Mouse (Mus musculus) brain, adult 2 months (tissue): ENCODE data around the gene Cgnl1.

Experiments
- DNase-seq: peaks from one replicate; pipeline ENCODE4 v3.0.0; 2011; ENCODE audit warnings: low read depth, low spot score

Gene Cgnl1

GRCm38 (mm10) chr9:71716995-71717394 is 54.4 kb downstream of the Cgnl1 start:
- DNase-seq = no peak

DNA sequence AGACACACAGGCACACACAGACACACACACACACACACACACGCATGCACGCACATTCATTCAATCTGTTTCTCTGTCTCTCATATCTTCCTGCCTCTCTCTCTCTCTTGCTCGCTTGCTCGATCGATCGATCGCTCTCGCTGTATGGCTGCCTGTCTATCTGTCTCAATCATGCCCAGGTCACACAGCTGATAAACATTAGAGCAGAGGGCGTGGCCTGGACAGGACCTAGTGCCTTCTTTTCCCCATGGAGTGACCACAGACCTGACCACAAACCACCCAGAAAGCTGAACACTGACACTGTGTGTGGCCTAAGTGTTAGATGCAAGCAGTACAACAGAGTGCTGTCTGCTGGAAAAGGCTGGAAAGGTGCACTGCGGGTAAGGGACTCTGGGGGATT is 60.6 kb downstream of the Cgnl1 start:
- DNase-seq = no peak

DNA sequence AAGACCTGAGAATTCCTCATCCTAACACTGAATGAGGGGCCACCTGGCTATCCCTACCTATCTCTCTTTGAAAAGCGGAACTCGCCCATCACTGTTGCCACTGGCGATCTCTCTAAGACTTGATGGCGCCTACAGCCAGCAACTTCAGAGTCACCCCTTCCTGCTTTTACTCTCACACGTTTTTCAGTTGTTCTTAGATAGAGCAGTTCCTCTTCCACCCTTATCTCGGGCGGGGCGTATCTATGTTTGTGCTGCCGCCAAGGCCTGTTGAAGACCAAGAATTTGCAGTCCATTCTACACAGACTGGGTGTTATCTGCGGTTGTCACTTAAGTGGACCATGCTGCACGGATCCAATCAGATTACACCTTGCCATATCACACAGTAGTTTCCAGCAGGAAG is 62.2 kb downstream of the Cgnl1 start:
- no peak for DNase-seq

DNA sequence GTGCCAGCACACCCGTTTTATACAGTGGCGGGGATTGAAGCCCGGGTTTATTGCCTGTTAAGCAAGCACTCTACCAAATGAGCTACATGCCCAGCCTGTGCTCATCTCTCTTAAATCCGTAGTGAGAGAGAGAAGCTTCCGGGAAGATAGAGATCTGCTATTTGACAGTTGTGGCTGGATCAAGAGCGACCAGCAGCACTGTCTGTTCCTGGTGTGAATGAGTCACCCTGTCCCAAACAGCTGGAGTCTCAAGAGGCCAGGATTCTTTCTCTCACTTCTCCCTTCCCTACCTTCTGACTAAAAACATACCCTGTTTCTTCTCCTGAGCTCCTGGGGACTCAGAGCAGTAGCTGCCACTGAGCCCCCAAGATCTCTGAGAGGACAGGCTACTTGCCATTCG is 63.4 kb downstream of the Cgnl1 start:
- DNase-seq = no peak

DNA sequence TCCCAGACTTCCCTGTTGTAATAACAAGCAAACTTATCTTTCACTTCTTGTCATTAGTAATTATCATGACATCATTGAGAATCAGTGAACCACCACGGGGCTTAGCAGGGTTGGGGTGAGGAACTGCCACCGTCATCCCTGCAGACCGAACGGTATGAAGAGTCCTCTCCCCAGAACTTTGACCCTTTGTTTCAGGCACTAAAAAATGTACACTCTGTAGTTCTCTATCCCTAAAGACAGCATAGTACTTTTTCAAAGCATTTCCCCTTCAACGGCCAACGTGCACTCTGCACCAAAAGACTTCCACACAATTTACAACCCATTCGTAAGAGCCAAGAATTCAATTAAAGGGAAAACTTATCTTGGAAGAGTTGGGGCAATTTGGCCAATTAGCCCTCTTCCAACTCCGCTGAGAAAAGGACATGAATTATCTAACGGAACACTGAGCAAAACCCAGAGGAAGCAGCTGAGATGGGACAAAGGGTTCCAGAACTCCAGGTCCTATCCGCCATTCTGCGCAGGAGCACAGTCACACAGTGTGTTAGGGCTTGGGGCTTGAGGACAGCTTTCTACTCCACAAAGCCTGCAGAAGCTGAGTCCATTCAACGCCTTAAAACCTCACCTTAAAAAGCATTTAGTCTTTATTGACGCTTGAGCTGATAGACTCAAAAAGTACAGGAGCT is 66.9 kb downstream of the Cgnl1 start:
- DNase-seq = no peak

GRCm38 (mm10) chr9:71699087-71699486 is 72.3 kb downstream of the Cgnl1 start:
- no peak for DNase-seq

GRCm38 (mm10) chr9:71698116-71698515 is 73.3 kb downstream of the Cgnl1 start:
- no peak for DNase-seq

GRCm38 (mm10) chr9:71697189-71697588 is 74.2 kb downstream of the Cgnl1 start:
- no peak for DNase-seq

GRCm38 (mm10) chr9:71696762-71697161 is 74.6 kb downstream of the Cgnl1 start:
- peak; percentile 89 for DNase-seq

DNA sequence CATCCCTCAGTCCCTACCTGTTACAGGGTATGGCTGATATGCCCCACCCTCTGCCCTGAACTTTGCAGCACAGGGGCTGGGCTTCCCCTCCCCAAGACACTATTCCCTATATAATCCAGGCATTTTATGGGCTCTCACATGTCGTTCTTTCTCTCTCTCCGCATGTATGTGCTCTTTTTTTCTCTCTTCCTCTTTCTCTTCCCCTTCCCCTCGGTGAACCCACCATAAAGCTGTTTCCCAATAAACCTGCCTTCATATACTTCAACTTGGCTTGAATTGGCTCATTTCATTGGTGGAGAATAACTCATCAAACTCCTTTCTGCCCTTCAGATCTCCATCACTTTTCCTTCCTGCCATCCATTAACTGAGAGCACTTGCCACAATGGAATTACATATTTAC is 76.3 kb downstream of the Cgnl1 start:
- DNase-seq = no peak

DNA sequence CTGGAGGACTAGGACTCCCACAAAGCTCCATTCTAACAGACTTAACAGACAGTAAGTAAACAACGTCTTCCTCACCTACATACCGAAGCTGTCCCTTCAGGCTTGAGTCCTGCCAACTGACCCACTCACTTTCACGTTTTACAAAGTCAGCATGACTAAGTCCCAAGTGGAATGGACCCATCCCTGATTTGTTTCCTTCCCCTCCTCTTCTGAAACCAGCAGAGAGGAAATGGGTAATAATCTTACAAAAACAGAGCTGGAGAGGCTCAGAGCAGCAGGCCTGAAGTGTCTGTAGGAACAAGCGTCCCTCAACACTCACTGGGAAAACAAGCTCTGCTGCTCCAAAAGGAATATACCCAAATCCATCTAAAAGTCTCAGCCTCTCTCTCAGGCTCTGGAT is 77.2 kb downstream of the Cgnl1 start:
- no peak for DNase-seq

DNA sequence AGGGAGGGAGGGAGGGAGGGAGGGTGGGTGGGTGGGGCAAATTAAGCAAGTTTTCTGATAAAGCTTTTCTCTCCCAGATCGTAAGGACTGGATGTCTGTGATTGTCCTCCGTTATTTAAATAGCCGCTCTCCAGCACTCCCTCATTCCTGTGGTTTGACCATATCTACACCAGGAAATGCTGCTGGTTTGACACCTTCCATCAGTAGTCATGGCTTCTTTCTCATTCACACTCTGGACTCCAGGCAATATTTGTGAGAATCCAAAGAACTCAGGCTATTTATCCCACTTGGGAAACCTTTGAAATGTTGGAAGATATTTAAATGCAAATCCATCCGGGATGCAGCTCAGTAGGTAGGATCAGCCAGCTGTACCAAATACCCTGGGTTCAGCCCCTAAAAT is 77.6 kb downstream of the Cgnl1 start:
- no peak for DNase-seq

DNA sequence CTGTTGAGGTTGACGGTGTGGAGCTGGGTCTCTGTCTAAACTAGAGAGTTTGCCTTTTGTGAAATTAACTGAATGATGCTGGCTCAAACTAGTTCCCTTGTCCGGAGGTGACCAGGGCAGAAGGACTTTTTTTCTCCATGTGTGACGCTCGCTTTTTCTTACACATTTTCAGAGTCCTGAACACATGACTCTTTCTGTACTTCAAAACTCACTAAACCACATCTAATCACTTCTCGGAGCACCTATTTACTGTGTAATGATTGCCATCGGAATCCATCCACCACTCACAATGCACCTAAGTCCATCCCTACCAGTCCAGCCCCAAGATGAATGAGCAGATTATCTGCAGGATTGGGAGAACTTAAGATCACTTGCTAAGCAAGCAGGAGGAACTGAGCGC is 79.2 kb downstream of the Cgnl1 start:
- DNase-seq = no peak

GRCm38 (mm10) chr9:71689369-71690073 is 81.9 kb downstream of the Cgnl1 start:
- no peak for DNase-seq

DNA sequence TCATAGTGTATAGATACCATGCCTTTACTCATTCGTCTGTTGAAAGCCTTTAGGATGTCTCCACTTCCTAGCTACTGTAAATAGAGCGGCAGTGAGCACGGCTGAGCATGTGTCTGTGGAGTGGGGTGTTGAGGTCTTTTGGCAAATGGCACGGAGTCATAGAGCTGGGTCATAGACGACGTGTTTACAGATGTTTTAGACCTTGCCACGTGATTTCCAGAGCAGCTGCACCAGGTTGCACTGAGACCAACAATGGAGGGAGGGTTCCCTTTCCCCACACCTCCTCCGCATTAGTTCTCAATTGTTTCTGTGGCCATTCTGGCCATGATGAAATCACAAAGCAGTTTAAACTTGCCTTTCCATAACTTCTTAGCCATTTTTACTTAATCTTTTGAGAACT is 84.9 kb downstream of the Cgnl1 start:
- no peak for DNase-seq

DNA sequence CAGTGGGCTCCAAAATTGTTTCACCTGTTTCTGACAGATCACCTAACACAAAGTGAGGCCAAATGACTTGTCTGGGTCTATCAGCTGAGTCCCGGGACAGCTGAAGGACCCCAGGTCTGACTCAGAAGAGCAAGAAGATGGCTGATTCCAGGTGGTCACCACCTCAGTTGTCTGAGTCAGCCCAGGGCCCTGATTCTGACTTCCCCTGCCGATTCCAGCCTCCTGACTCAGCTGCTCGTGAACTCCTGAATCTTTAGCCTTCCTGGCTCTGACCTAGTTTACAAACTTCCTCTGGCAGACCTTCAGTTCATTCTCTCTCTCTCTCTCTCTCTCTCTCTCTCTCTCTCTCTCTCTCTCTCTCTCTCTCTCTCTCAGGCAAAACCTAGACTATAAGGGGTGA is 86.6 kb downstream of the Cgnl1 start:
- no peak for DNase-seq

DNA sequence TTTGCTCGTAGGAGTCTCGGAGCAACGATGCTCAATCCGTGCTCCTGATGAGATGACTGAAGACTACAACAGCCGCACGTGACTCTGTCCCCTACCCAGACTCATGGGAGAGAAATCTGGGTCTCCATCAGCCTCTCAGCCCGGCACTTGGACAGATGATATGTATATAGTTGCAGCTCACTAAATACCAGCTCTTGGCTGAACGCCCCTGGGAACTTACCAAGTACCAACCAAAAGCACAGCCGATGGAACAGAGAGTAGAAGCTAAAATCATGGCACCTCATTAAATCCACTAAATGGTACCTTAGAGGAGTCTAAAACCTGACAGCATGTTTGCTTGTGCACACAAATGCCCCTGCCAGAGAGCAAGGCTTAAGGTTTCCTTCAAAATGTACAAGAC is 91.0 kb downstream of the Cgnl1 start:
- DNase-seq = no peak

GRCm38 (mm10) chr9:71679103-71679815 is 92.1 kb downstream of the Cgnl1 start:
- DNase-seq = peak; percentile 49

DNA sequence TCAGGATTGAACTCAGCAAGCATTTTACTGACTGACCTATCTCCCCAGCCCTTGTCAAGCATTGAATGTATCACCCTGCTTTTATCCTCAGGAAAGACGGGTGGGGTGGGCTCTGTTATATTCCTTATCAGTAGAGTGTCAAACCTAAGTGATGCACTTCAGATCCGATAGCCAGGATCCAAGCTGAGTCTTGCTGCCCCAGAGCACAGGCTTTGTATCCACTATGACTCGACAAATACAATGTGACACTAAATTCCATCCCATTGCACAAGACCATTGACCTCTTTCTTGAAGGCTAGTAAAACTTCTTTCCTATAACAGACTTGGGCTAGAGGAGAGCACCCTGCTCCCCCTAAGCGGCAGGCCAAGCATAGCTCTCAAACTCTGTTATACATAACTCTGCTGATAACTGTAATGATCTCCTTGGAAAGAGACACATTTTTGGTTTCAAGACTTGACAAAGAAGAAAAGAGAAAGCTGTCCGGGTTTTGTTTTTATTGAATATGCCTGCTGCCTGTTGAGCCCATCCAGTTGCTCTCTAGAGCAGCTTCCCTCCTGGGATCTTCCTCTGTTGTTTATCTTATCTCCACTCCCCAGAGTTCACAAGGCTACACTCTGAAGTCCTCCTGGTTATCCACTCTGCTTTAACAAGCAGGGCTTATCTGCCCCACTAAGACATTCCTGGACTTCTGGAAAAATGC is 94.3 kb downstream of the Cgnl1 start:
- DNase-seq = no peak

DNA sequence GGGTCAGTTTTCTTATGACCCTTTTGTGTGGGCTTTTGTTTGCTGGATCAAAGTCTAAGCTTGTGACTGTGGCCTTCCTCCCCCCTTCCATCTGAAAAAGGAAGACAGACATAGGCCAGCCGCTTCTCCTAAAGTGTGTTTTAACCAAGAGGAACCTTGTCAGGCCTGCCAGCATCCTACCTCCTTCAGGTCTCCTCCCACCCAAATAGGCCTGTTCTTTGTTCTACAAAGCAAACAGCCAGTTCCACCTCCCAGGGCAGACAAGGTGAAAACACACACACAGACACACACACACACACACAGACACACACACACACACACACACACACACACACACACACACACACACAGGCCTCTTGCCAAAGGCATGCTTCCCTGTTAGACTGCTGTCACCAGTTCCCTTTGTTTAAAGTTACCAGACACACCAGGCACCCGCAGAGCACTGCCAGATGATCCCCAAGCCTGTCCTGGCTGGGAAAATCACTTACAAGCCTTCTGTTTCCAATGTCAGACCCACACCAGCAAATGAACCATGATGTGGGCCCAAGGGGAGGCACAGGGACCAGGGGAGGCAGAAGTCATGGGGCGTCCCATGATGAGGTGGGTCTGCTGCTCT is 95.5 kb downstream of the Cgnl1 start:
- DNase-seq = no peak

GRCm38 (mm10) chr9:71675216-71675615 is 96.2 kb downstream of the Cgnl1 start:
- DNase-seq = no peak

DNA sequence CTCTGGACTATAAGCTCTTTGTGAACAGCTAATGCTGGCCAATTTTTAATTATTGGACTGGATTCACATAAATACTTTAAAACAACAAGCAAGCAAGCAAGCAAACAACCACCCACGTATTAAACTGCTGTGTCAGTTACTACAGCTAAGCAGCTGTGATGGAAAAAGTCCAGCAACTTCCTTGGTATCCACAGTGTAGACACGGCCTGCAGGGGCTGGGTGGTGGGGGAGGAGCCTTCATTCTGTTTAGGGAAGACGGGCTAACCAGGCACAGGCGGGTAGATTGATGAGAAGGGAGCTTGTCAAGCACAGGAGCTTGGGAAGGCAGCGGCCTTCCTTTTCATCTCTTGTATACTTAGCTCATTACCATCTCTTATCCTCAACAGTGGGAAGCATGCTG is 96.9 kb downstream of the Cgnl1 start:
- DNase-seq = no peak
